Mouse (Mus musculus): ENCODE measurements at regions not wholly inside any gene's neighbourhood (a gene's known extent, or its start where the extent isn't known, plus 50 kb on each side); places are given as distances from the start of the nearest gene placed in this dataset.
"Not testable (repeated sequence)": the region's sequence is repeated elsewhere in the genome, so short reads cannot be mapped to it uniquely, and the experiment has no call there.

DNA sequence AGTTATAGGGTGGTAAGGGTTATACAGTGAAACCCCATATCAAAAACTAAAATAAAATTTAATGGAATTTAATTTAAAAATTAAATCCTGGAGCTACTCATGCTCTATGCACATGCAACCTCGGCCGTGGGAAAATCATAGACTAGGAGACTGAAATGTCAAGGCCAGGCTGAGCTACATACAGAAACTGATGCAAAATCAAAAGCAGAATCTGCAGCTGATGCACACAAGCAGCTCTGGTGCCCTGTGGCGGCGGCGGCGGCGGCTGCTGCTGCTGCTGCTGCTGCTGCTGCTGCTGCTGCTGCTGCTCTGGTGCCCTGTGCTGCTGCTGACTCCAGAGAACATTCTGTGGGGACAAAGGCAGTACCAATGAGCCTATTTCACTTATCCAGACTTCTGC, 154.5 kb upstream of the Rapgef5 start:
- H3K27me3 ChIP-seq (ENCODE audit: control insufficient read depth, insufficient read depth, low read length): no peaks in the 10 kb centered on the region
- no peaks in the 10 kb centered on the region for H3K9me3 ChIP-seq (ENCODE audit: control insufficient read depth, low read length)
- H3K4me3 ChIP-seq (ENCODE audit: low read length): no peak overlapping the region
- H3K9ac ChIP-seq (ENCODE audit: low read depth, low read length): no peak overlapping the region
- H3K27ac ChIP-seq (ENCODE audit: low read depth, low read length): no peak overlapping the region
- 90% methylated on average over 7 of the region's 7 CpGs for WGBS
- H3K4me1 ChIP-seq (ENCODE audit: control insufficient read depth, insufficient read depth, low read length): no peaks in the 10 kb centered on the region
- no peaks in the 10 kb centered on the region for H3K36me3 ChIP-seq (ENCODE audit: control insufficient read depth, insufficient read depth, low read length)
- ATAC-seq (ENCODE audit: low FRiP score, low TSS enrichment): no peak
- H3K4me2 ChIP-seq (replicated peaks; ENCODE audit: low read depth, low read length): no peak overlapping the region

DNA sequence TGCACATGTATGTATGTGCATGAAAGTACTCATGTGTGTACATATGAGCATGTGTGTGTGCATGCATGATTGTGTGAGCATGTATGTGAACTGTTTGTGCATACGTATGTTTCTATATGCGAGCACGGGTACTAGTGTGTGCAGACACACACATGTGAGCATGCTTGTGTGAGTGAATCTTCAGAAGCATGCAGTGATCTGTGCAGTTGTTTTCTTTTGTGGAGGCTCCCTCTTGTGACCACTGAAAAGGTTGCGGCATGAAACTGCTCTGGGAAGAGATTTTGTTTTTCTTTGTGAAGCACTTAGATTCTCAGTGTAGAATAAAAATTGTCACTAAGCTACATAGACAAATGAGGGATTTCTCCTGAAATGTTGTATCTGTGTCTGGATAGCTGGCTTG, 152.8 kb upstream of the Rapgef5 start:
- not testable (repeated sequence) for H3K4me3 ChIP-seq (ENCODE audit: low read length); H3K4me2 ChIP-seq (replicated peaks; ENCODE audit: low read depth, low read length); H3K36me3 ChIP-seq (ENCODE audit: control insufficient read depth, insufficient read depth, low read length); H3K27ac ChIP-seq (ENCODE audit: low read depth, low read length); ATAC-seq (ENCODE audit: low FRiP score, low TSS enrichment); H3K4me1 ChIP-seq (ENCODE audit: control insufficient read depth, insufficient read depth, low read length); H3K27me3 ChIP-seq (ENCODE audit: control insufficient read depth, insufficient read depth, low read length); H3K9ac ChIP-seq (ENCODE audit: low read depth, low read length); H3K9me3 ChIP-seq (ENCODE audit: control insufficient read depth, low read length)
- 72% methylated on average over 3 of the region's 4 CpGs for WGBS

DNA sequence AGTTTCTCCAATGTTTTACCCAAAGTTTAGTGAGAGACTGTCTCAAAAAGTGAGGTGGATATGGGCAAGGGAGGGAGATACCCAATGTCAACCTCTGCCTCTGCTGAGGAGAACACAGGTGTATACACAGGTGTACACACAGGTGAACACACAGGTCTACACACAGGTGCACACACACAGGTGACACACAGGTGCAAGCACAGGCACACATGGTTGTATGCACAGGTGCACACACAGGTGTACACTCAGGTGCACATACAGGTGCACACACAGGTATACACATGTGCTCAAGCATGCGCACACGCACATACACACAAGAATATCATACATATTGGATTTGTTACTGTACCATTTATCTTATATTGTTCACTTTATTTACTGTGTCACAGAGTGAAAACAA, 151.1 kb upstream of the Rapgef5 start:
- Histone ChIP-seq H3K9ac (ENCODE audit: low read depth, low read length) (no peak overlapping the region), H3K4me3 (ENCODE audit: low read length) (no peak overlapping the region), H3K9me3 (ENCODE audit: control insufficient read depth, low read length) (no peaks in the 10 kb centered on the region), H3K4me1 (ENCODE audit: control insufficient read depth, insufficient read depth, low read length) (no peaks in the 10 kb centered on the region), H3K4me2 (replicated peaks; ENCODE audit: low read depth, low read length) (no peak overlapping the region), H3K27me3 (ENCODE audit: control insufficient read depth, insufficient read depth, low read length) (no peaks in the 10 kb centered on the region), H3K36me3 (ENCODE audit: control insufficient read depth, insufficient read depth, low read length) (no peaks in the 10 kb centered on the region), H3K27ac (ENCODE audit: low read depth, low read length) (no peak overlapping the region)
- ATAC-seq (ENCODE audit: low FRiP score, low TSS enrichment): no peak
- 95% methylated on average over 2 of the region's 2 CpGs for WGBS

DNA sequence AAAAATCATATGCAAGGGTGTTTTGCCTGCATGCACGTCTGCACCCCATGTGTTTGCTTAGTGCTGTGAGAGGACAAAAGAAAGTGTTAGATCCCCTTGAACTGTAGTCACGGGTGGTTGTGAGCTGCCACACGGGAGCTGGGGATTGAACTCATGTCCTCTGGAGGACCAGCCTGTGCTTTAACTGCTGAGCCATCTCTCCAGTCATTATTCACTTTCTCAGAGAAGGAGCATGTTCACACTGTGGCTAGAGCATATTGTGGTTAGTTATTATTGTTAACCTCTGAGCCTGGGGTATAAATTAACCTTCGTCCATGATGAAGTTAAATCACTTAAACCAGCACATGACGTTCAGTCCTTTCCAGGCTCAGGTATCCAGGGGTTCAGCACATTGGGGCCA, 150.4 kb upstream of the Rapgef5 start:
- Histone ChIP-seq H3K9me3 (ENCODE audit: control insufficient read depth, low read length) (no peaks in the 10 kb centered on the region), H3K4me3 (ENCODE audit: low read length) (no peak overlapping the region), H3K27ac (ENCODE audit: low read depth, low read length) (no peak overlapping the region), H3K4me2 (replicated peaks; ENCODE audit: low read depth, low read length) (no peak overlapping the region), H3K27me3 (ENCODE audit: control insufficient read depth, insufficient read depth, low read length) (no peaks in the 10 kb centered on the region), H3K9ac (ENCODE audit: low read depth, low read length) (no peak overlapping the region), H3K4me1 (ENCODE audit: control insufficient read depth, insufficient read depth, low read length) (no peaks in the 10 kb centered on the region), H3K36me3 (ENCODE audit: control insufficient read depth, insufficient read depth, low read length) (no peaks in the 10 kb centered on the region)
- ATAC-seq (ENCODE audit: low FRiP score, low TSS enrichment): no peak
- 44% methylated on average over 5 of the region's 5 CpGs for WGBS

DNA sequence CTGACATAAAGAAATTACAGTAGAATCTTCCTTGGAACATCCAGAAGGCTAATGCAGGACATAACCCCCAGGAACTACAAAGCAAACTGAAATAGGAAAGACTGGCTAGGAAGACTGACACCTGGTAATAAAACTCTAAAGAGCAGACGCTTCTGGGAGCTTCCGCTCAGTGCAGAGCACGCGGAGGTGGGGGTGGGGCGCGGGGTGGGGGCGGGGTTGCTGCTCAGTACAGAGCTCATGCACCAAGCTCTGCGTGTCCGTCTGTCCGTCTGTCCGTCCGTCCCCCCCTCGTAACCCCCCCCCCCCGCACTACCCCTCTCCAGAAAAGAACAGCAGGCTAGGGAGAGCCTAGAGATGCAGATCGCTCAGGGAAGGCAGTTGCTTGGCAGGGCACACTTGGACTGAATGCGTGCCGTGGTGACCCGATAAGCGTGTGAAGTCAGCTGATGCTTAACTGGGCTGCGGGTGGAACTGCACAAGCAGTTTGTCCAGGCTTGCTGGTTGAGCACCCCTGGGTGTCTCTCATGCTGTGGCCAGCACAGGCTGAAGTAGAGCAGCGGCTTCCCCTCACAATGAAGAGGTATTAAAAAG, 137.9 kb upstream of the Rapgef5 start:
- H3K27me3 ChIP-seq (ENCODE audit: control insufficient read depth, insufficient read depth, low read length): no peaks in the 10 kb centered on the region
- H3K9me3 ChIP-seq (ENCODE audit: control insufficient read depth, low read length): no peaks in the 10 kb centered on the region; the same call in 1 of the 2 replicates
- peak overlapping the region; percentile 47 for H3K4me2 ChIP-seq (replicated peaks; ENCODE audit: low read depth, low read length)
- 0 out of 2 replicates have a peak overlapping the region, but pooled peaks have one; percentile 3 for H3K4me3 ChIP-seq (ENCODE audit: low read length)
- 0 out of 2 replicates have a peak, but pooled peaks cover 3% of the 10 kb centered on the region for H3K4me1 ChIP-seq (ENCODE audit: control insufficient read depth, insufficient read depth, low read length)
- 53% methylated on average over 20 of the region's 21 CpGs for WGBS
- no peak overlapping the region for H3K27ac ChIP-seq (ENCODE audit: low read depth, low read length)
- H3K9ac ChIP-seq (ENCODE audit: low read depth, low read length): no peak overlapping the region
- no peaks in the 10 kb centered on the region for H3K36me3 ChIP-seq (ENCODE audit: control insufficient read depth, insufficient read depth, low read length)
- peak; percentile 58 for ATAC-seq (ENCODE audit: low FRiP score, low TSS enrichment)

DNA sequence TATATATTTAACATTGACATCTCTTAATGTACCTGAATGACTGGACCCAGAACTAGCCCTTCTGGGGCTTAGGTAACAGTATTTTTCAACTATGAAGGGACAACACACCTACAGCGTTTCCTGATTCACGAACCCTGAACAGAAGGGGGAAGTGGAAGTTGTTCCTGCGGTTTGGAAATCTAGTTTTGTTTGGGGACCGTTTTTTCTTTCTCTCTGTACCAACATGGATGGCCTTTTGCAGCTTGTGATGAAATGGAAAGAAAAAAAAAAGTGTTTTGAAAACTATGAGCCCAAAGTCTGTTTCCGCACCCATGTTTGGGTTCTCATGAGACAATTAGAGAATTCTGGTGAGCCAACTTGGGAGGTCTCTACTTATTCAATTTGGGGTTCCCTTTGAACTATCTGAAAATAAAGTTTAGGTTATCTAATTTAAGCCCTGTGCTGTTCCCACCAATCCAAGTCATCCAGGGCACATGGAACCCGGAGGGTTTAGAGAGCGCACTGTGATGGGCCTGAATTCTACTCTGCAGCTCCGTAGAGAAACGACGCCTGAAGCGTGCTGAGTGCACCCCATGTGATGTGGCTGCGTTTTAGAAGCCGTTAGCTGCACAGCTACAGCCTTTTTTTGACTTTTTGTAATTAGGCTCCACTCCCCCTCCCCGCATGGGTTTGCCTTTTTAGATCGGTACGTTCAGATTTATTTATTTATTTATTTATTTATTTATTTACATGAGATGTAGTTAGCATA, 137.0 kb upstream of the Rapgef5 start:
- 74% methylated on average over 16 of the region's 16 CpGs for WGBS

DNA sequence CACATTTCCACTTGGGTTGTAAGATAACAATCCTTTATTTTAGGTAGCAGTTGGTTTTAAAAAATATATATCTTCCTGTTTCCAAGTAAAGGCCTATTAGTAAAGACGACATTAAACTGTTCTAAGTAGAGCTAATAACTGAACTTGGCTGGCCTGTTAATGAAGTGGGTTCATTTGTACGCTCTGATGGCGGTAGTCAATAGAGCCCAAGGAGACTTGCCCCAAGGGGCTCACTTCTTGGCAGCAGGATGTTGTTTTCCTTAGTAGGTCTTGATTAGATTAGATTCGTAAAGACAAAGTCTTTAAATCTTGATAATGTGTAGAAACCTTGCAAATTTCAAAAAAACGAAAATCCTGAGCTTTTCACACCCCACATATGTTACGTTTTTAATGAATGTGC, 135.4 kb upstream of the Rapgef5 start:
- no peak for ATAC-seq (ENCODE audit: low FRiP score, low TSS enrichment)
- no peak overlapping the region for H3K9ac ChIP-seq (ENCODE audit: low read depth, low read length)
- no peaks in the 10 kb centered on the region for H3K36me3 ChIP-seq (ENCODE audit: control insufficient read depth, insufficient read depth, low read length)
- 64% methylated on average over 6 of the region's 6 CpGs for WGBS
- H3K27me3 ChIP-seq (ENCODE audit: control insufficient read depth, insufficient read depth, low read length): no peaks in the 10 kb centered on the region
- H3K9me3 ChIP-seq (ENCODE audit: control insufficient read depth, low read length): no peaks in the 10 kb centered on the region; the same call in 1 of the 2 replicates
- H3K4me3 ChIP-seq (ENCODE audit: low read length): no peak overlapping the region
- H3K27ac ChIP-seq (ENCODE audit: low read depth, low read length): no peak overlapping the region
- 0 out of 2 replicates have a peak, but pooled peaks cover 3% of the 10 kb centered on the region for H3K4me1 ChIP-seq (ENCODE audit: control insufficient read depth, insufficient read depth, low read length)
- no peak overlapping the region for H3K4me2 ChIP-seq (replicated peaks; ENCODE audit: low read depth, low read length)

More for the DNA sequence above, 137.0 kb upstream of the Rapgef5 start:
- Histone ChIP-seq H3K27ac (ENCODE audit: low read depth, low read length) (no peak overlapping the region), H3K9ac (ENCODE audit: low read depth, low read length) (no peak overlapping the region), H3K27me3 (ENCODE audit: control insufficient read depth, insufficient read depth, low read length) (no peaks in the 10 kb centered on the region), H3K4me3 (ENCODE audit: low read length) (no peak overlapping the region), H3K4me2 (replicated peaks; ENCODE audit: low read depth, low read length) (no peak overlapping the region), H3K4me1 (ENCODE audit: control insufficient read depth, insufficient read depth, low read length) (0 out of 2 replicates have a peak, but pooled peaks cover 3% of the 10 kb centered on the region), H3K36me3 (ENCODE audit: control insufficient read depth, insufficient read depth, low read length) (no peaks in the 10 kb centered on the region), H3K9me3 (ENCODE audit: control insufficient read depth, low read length) (no peaks in the 10 kb centered on the region; the same call in 1 of the 2 replicates)
- ATAC-seq (ENCODE audit: low FRiP score, low TSS enrichment): peak; percentile 50; the same call in 1 of the 2 replicates

DNA sequence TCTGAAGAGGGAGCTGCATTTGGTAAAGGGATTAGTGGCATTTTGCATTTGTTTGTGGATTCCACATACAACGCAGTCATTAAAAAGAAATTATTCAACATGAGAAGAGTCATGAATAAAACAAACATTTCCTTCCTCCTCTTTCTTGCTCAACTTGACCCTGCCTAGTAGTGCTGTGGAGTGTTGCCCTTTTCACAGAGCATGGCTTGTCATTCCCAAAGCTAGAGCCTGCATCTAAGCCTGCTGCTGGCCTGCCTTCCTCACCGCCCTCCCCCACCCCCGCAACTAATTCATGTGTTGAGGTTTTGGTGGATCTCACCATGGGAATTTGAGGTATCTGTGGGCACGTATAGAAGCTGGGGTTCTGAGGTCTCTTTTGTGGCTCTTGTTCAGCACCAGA, 133.6 kb upstream of the Rapgef5 start:
- ATAC-seq (ENCODE audit: low FRiP score, low TSS enrichment); H3K9ac ChIP-seq (ENCODE audit: low read depth, low read length); H3K27me3 ChIP-seq (ENCODE audit: control insufficient read depth, insufficient read depth, low read length); H3K4me1 ChIP-seq (ENCODE audit: control insufficient read depth, insufficient read depth, low read length); H3K27ac ChIP-seq (ENCODE audit: low read depth, low read length); H3K4me3 ChIP-seq (ENCODE audit: low read length); H3K9me3 ChIP-seq (ENCODE audit: control insufficient read depth, low read length); H3K4me2 ChIP-seq (replicated peaks; ENCODE audit: low read depth, low read length); H3K36me3 ChIP-seq (ENCODE audit: control insufficient read depth, insufficient read depth, low read length): not testable (repeated sequence)
- WGBS: 73% methylated on average over 1 of the region's 4 CpGs

DNA sequence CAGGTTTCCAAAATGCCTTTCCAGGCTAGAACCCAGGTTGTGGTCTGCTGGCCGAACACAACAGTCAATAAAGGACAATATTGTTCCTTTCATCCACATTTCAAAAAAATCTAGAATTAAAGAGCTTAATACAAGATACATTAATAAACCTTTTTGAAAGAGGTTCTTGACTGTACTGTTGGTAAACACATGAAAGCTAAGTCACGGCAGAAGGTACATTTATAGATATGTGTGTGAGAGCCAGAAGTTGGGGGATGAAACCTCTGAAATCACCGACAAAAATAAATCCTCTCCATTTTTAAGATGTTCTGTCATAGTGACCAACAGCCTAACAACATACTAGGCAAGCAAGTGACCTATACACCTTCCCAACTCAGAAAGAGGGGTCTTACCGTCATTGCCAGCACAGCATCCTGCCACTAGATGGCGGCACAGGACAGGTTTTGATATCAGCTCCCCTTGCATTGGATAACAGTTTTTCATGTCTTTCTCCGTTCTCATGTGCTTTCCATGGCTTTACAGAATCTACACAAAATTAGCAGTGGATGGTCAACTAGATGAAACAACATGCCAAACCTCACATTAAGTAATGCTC, 131.1 kb upstream of the Rapgef5 start:
- H3K9me3 ChIP-seq (ENCODE audit: control insufficient read depth, low read length): no peaks in the 10 kb centered on the region
- no peak overlapping the region for H3K9ac ChIP-seq (ENCODE audit: low read depth, low read length)
- no peak overlapping the region for H3K4me3 ChIP-seq (ENCODE audit: low read length)
- no peaks in the 10 kb centered on the region for H3K27me3 ChIP-seq (ENCODE audit: control insufficient read depth, insufficient read depth, low read length)
- H3K4me1 ChIP-seq (ENCODE audit: control insufficient read depth, insufficient read depth, low read length): no peaks in the 10 kb centered on the region
- H3K27ac ChIP-seq (ENCODE audit: low read depth, low read length): no peak overlapping the region
- 13% methylated on average over 6 of the region's 6 CpGs for WGBS
- no peaks in the 10 kb centered on the region for H3K36me3 ChIP-seq (ENCODE audit: control insufficient read depth, insufficient read depth, low read length)
- peak; percentile 82 for ATAC-seq (ENCODE audit: low FRiP score, low TSS enrichment)
- no peak overlapping the region for H3K4me2 ChIP-seq (replicated peaks; ENCODE audit: low read depth, low read length)

All from kidney, embryonic 14.5 days (tissue).